Mouse (Mus musculus) ovary, adult 2 months (tissue): ENCODE measurements around the gene Thsd1. TPM values are rescaled to one million over a fixed set of nuclear protein-coding genes. Genes with fewer than 3 reads are reported as not detected.

Experiments used
- polyA plus RNA-seq: library from polyadenylated mRNA; depleted of rRNA; stranded (reverse); fragments of >200 nt; gene quantifications from 2 replicates; pipeline ENCODE4 v1.2.3, GENCODE M21; 2012; rRNA removed

Gene Thsd1
- 5.4 and 6.3 TPM in 2 replicates for polyA plus RNA-seq

GRCm38 (mm10) chr8:22227061-22227877 is at the start of gene Thsd1:
Gene Thsd1, plus strand, starts transcription at chr8:22227313.

DNA sequence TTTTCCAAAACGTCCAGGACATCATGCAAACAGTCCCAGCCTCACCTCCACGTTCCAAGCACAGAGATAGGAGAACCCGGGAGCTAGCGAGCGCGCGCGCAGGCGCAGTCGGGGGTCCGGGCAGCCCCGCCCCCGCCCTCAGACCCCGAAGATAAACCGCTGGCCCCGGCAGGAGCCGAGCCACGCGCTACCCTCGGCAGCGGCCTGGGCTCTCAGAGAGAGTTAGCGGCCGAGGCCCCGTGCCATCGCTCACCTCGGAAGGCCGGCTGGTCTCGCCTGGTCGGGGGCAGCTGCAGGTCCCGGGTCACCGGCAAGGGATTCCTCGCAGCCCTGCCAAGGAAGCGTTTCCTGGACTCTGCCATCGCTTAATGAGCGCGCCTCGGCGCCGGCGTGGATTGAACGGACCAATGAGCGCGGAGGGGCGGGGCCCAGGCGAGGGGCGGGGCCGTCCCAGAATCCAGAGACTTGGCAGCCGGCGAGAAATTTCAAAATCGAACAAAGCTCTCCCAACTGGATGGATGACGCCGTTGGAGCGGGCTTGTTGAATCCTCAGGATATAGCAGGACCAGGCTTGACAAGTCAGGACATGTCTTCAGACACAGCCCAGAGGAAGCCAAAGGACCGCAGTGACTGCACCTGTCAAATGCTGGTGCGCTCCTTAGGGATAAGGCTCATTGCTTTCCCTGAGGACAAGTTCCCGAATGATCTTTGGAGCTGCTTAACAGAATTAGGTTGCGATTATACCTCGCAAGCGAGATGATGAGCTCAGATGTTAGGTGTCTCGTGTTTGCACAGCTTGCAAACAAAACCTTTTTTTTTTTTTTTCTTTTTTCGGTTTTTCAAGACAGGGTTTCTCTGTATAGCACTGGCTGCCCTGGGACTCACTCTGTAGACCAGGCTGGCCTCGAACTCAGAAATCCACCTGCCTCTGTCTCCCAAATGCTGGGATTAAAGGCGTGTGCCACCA is 41.4 kb upstream of the Thsd1 start, which contains the start of gene Ckap2:
Ckap2 (minus strand) TSS at position 389 of the 967 bp plus-strand sequence.

DNA sequence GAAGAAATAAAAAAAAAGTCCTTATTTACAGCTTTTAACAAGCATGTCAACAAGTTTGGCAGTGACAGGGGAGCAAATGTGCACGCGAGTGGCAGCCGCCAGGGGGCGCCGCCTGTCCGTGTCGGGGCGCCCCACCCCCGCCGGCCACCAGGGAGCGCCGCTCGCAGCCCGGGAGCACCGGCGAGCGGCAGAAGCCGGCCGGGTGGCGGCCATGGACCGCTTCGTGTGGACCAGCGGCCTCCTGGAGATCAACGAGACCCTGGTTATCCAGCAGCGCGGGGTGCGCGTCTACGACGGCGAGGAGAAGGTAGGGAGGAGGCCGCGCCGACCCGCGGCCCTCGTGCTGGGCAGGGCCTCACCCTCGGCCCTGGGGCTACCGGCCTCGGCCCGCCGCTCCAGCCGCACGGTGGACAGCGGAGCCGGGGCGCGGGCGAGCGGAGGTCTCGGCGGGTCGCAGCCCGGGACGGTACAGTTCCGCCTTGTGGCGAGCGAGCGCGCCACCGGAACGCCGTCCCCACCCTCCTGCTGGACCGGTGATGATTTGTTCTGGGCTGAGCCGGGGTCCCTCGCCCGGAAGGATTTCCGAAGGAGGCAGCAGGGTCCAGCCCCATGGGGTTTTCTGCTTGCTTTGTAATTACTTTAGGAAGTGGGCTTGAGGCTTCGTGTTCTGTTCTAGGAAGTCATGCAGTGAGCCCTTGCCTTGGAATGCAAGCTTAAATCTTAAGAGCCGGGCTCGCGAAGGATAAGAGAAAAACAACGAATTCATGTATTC is 34.3 kb upstream of the Thsd1 start, which contains the start of gene Vps36:
Vps36 (plus strand) TSS at position 150 of the 772 bp plus-strand sequence.

DNA sequence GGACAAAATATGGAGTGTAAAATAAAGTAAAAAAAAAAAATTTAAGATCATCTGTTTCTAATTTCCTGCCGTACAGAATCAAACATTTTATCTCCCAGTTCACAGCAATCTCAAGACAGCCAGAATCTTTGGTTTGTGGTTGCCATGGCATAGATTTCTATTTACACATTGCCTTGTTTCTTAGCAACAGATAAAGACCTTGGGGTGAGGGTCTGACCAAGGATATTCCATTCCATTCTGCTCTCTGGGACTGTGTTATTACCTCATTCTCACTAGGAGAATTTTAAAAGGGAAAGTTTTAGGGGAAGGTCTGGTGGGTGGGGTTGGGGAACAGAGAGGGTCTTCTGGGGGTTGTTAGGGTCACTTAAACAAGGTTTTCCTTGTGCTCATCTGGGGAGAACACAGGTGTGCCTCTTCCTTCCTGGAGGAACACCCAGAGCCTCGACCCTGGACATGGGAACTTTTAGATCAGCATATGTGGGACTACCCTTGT is 55.9 kb downstream of the Thsd1 start, which contains the start of gene Tpte:
Tpte (plus strand) TSS at position 443 of the 493 bp plus-strand sequence.

Other genes with a start within 250 kb of the Thsd1 start
- gene Atp7b, start 167.0 kb upstream of the Thsd1 start, polyA plus RNA-seq: 0.20 and 0.31 TPM in 2 replicates
- gene Alg11, start 166.6 kb upstream of the Thsd1 start, polyA plus RNA-seq: 3.5 and 4.8 TPM in 2 replicates
- 1.3 and 2.0 TPM in 2 replicates for gene Nek5, start 102.3 kb upstream of the Thsd1 start, polyA plus RNA-seq
- gene Nek3, start 60.9 kb upstream of the Thsd1 start, polyA plus RNA-seq: 0.88 and 1.4 TPM in 2 replicates
- 2.8 and 3.6 TPM in 2 replicates for gene Ckap2, start 41.5 kb upstream of the Thsd1 start, polyA plus RNA-seq
- gene Vps36, start 34.5 kb upstream of the Thsd1 start, polyA plus RNA-seq: 6.0 and 8.2 TPM in 2 replicates
- 0.06 TPM in 1 of 2 replicates, not detected in the other for gene Tpte, start 56.1 kb downstream of the Thsd1 start, polyA plus RNA-seq
- gene Slc25a15, start 171.3 kb downstream of the Thsd1 start, polyA plus RNA-seq: 4.0 and 4.4 TPM in 2 replicates
- gene Mrps31, start 184.0 kb downstream of the Thsd1 start, polyA plus RNA-seq: 2.6 and 2.7 TPM in 2 replicates